Mouse (Mus musculus) heart, adult 2 months (tissue): ENCODE measurements at regions not wholly inside any gene's neighbourhood (a gene's known extent, or its start where the extent isn't known, plus 50 kb on each side); places are given as distances from the start of the nearest gene placed in this dataset.

Experiments used
- DNase-seq, 2 experiments: peaks; one replicate each; pipeline ENCODE4 v3.0.0; 2021
- H3K27ac ChIP-seq: fragments of 200-600 bp; 2 replicates; pipeline ENCODE4 v1.8.1; 2022
- H3K27me3 ChIP-seq: fragments of 200-500 bp; 2 replicates; pipeline ENCODE4 v1.6.1; 2012; ENCODE audit warnings: mild to moderate bottlenecking, low read length, inconsistent platforms, mixed read lengths; ENCODE audit not compliant: control insufficient read depth, insufficient read depth
- H3K36me3 ChIP-seq: fragments of 200-500 bp; 2 replicates; pipeline ENCODE4 v1.6.1; 2012; ENCODE audit warnings: low read length, inconsistent platforms; ENCODE audit not compliant: control insufficient read depth, insufficient read depth
- H3K4me1 ChIP-seq: fragments of 200-500 bp; 2 replicates; pipeline ENCODE4 v1.6.1; 2011; ENCODE audit warnings: low read length; ENCODE audit not compliant: control insufficient read depth, insufficient read depth
- H3K4me3 ChIP-seq: fragments of 200-600 bp; 2 replicates; pipeline ENCODE4 v1.8.1; 2022
- H3K79me2 ChIP-seq: fragments of 200-500 bp; replicated peaks from 2 replicates; pipeline ENCODE4 v1.6.1; 2012; ENCODE audit warnings: mild to moderate bottlenecking, inconsistent platforms, low read length, moderate library complexity, mixed read lengths; ENCODE audit not compliant: control insufficient read depth, insufficient read depth
- H3K9ac ChIP-seq: fragments of 200-500 bp; 2 replicates; pipeline ENCODE4 v1.6.1; 2012; ENCODE audit warnings: low read depth, mild to moderate bottlenecking, control low read depth, inconsistent platforms, low read length, mixed read lengths
- CTCF ChIP-seq: fragments of 200-600 bp; IDR thresholded peaks from 2 replicates; pipeline ENCODE4 v1.8.1; 2022; ENCODE audit warnings: antibody characterized with exemption, mild to moderate bottlenecking, moderate library complexity
- EP300 ChIP-seq: fragments of 200-500 bp; IDR thresholded peaks from 2 replicates; pipeline ENCODE4 v1.6.1; 2011; ENCODE audit warnings: low read depth, low read length, control low read depth; ENCODE audit not compliant: insufficient read depth
- POLR2A ChIP-seq: fragments of 200-500 bp; IDR thresholded peaks from 2 replicates; pipeline ENCODE4 v1.6.1; 2011; ENCODE audit warnings: mild to moderate bottlenecking, low read depth, low read length, control low read depth; ENCODE audit not compliant: insufficient read depth
- WGBS: fragments of 180-500 bp; shearing (Covaris S2); methylation state at CpG from one replicate; pipeline ENCODE4 v1.1.7; 2018; 5-methylcytosine and 5-hydroxymethylcytosine counted together
- intact Hi-C: fragments of 180-260 bp; cut with DNase I; formaldehyde crosslinking; loops from one replicate; pipeline ENCODE4 v1.15.1; 2025

DNA sequence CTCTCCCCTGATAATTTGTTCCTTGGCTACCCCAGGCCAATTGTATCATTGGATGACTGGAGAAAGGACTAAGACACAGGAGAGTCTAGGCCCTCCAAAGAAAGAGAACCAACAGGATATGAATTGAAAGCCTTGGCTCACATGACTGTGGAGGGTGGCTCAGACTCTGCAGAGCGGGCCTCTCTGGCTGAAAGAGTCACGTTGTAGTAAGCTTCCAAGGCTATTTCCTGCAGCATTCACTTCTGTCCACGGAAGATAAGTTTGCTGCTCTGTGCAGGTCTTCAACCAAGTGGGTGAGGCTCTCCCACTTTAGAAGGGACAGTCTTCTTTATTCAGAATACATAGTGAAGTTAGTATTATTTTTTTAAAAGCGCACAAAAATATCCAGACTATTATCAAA lies 332.1 kb upstream of the Nfe2l3 start:
- intact Hi-C loops = loop anchor here (5.0 kb wide), 2 partner anchors 63 to 123 kb away; no protein-coding TSS in a partner anchor
- H3K36me3 ChIP-seq = no peaks in the 10 kb centered on the region
- TF ChIP-seq CTCF (no peak), POLR2A (no peak), EP300 (no peak)

DNA sequence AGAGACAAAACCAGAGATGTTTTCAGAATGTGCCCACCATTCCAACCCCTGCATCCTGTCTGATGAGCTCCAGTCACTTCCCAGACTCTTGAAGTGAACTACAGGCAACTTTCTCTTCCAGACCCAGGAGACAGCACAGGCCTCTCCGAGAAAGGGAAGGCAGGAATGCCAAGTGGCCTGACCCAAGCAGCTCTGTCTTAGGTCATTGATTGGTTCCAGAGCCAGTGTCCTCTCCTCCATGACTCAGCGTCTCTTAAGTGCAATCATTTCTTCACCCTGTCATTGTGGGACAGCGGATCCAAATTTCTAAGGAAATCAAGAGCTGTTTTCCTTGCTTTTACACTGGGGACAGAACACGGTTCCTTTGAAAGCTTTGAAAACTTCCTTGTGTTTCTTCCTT lies 329.2 kb upstream of the Nfe2l3 start:
- Histone ChIP-seq H3K36me3 (no peaks in the 10 kb centered on the region), H3K4me3 (no peak overlapping the region), H3K27me3 (no peaks in the 10 kb centered on the region), H3K79me2 (no peaks in the 10 kb centered on the region), H3K9ac (no peak overlapping the region), H3K4me1 (peaks cover 6% of the 10 kb centered on the region), H3K27ac (no peak overlapping the region; the same call in 1 of the 2 replicates)
- no peak for TF ChIP-seq EP300
- TF ChIP-seq POLR2A = no peak
- TF ChIP-seq CTCF = no peak
- DNase-seq = peak in 1 of 2 experiments; percentile 28
- WGBS = 61% methylated on average over 4 of the region's 4 CpGs
- intact Hi-C loops = loop anchor here (5.0 kb wide), 2 partner anchors 66 to 126 kb away; no protein-coding TSS in a partner anchor

More for the DNA sequence above, 332.1 kb upstream of the Nfe2l3 start:
- Histone ChIP-seq H3K79me2 (no peaks in the 10 kb centered on the region), H3K27ac (no peak overlapping the region), H3K4me3 (no peak overlapping the region), H3K27me3 (no peaks in the 10 kb centered on the region), H3K4me1 (peaks cover 6% of the 10 kb centered on the region), H3K9ac (no peak overlapping the region)
- no peak for DNase-seq
- WGBS = 51% methylated on average over 4 of the region's 4 CpGs

DNA sequence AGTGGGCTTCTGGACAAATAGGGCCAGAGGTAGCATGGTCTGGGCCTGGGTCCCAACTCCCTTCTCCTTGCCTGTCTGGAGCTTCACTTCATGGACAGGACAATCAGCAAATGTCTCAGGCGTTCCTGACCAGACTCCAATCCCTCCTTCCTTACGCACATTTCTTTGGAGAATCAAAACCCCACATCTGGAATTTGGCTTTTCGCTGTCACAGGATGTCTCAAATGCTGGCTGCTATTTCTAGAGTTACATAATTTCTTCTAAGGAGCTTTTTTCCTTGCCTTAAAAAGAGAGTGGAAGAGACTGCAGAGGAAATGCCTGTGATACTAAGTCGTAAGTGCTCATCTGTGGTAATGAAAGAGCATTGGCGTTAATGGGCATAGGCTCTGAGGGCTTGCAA lies 328.1 kb upstream of the Nfe2l3 start:
- WGBS = 31% methylated on average over 5 of the region's 5 CpGs
- no peaks in the 10 kb centered on the region for H3K36me3 ChIP-seq
- H3K4me3 ChIP-seq = no peak overlapping the region
- DNase-seq = peak in 1 of 2 experiments; percentile 33
- intact Hi-C loops = loop anchor here (5.0 kb wide), 2 partner anchors 67 to 127 kb away; no protein-coding TSS in a partner anchor
- peaks cover 6% of the 10 kb centered on the region for H3K4me1 ChIP-seq
- no peak for TF ChIP-seq CTCF
- TF ChIP-seq EP300 = no peak
- no peak for TF ChIP-seq POLR2A
- peak overlapping the region; percentile 71 for H3K27ac ChIP-seq
- no peaks in the 10 kb centered on the region for H3K79me2 ChIP-seq
- no peaks in the 10 kb centered on the region for H3K27me3 ChIP-seq
- H3K9ac ChIP-seq = no peak overlapping the region

DNA sequence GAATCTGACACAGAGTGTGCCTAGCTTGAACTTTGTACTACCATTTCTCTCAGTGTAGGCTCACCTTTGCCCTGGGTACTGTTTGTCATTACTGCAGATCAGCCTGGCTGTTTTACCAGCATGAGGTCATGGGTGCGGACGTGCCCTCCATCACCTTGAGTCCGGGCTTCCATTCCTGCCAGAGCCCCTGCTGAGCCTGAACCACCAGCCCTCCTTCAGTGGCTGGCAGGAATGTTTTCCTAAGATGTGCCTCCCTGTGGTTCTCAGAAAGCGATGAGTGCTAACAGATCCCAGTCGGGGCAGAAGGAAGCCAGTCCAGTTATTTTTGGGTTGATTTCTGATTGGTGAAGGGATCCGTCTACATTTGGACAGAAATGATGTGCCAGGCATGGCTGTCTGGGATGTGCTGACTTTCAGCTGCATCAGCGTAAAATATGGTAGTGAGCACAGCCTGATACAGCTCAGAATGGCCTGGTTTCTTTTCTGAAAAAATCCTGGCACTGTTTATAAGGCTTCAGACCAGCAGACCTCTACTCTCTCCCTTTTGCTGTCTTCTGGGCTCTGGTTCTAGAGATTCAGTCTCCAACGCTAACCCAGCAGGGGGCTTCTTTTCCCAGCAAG lies 324.0 kb upstream of the Nfe2l3 start:
- no peak for DNase-seq
- Histone ChIP-seq H3K36me3 (no peaks in the 10 kb centered on the region), H3K27ac (no peak overlapping the region), H3K79me2 (no peaks in the 10 kb centered on the region), H3K27me3 (no peaks in the 10 kb centered on the region), H3K9ac (no peak overlapping the region), H3K4me3 (no peak overlapping the region), H3K4me1 (peaks cover 6% of the 10 kb centered on the region)
- WGBS = 47% methylated on average over 8 of the region's 8 CpGs
- TF ChIP-seq EP300 (no peak), CTCF (no peak), POLR2A (no peak)
- intact Hi-C loops = no loop called here

DNA sequence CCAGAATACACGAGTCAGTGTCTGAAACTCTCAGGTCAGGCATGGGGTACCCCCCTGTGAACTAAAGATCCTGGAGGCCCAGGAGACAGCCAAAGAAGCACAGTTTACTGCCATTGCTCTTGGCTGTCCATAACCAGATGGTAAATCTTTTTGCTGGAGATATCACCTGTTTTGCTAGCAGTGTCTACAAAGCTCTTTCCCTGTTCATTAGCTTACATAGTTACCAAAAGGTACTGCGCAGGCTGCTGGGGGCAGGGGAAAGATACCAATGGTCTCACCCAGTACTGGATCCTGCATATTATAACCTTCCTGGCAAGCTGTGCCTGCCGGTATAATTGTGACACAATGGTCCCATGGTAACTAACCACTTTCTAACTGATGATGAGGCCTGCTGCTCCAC lies 321.9 kb upstream of the Nfe2l3 start:
- Histone ChIP-seq H3K4me3 (no peak overlapping the region), H3K9ac (no peak overlapping the region), H3K27ac (no peak overlapping the region), H3K27me3 (no peaks in the 10 kb centered on the region), H3K36me3 (no peaks in the 10 kb centered on the region), H3K4me1 (no peaks in the 10 kb centered on the region), H3K79me2 (no peaks in the 10 kb centered on the region)
- DNase-seq = no peak
- TF ChIP-seq CTCF (no peak), POLR2A (no peak), EP300 (no peak)
- intact Hi-C loops = no loop called here
- 93% methylated on average over 3 of the region's 3 CpGs for WGBS

DNA sequence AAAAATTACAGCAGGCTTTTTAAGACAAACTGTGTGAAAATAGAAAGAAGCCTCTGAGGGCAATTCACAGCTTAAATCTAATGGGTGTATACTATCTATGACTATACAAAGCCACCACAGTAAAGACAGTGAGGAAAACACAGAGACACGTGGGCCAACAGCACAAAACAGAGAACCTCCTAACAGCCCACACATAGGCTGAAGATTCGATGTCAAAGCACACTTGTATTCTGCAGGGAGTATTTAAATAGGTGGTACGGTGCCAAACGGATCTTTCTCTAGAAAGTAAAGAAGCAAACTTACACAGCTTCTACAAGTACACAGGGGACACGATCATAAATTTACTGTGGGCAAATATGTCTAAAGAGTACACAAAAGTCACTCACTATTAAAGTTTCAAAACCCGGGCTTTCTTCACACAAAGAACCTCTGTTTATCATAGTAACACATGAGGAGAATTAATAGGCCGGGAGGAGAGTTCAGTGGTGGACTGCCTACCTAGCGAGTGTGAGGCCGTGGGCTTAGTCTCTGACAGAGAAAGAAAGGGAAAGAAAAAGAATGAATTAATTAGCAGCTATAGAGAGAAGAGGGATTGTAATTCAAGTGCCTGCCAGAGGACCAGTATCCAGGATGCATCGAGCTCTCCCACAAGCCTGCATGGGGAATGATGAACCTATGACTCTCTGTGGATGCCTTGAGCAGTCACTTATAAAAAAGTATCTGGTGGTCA lies 317.7 kb upstream of the Nfe2l3 start:
- no peak overlapping the region for H3K4me3 ChIP-seq
- no peaks in the 10 kb centered on the region for H3K79me2 ChIP-seq
- WGBS = 89% methylated on average over 10 of the region's 10 CpGs
- H3K4me1 ChIP-seq = no peaks in the 10 kb centered on the region; the same call in 1 of the 2 replicates
- H3K27me3 ChIP-seq = no peaks in the 10 kb centered on the region
- DNase-seq = no peak
- intact Hi-C loops = no loop called here
- no peak overlapping the region for H3K27ac ChIP-seq
- TF ChIP-seq CTCF (no peak), EP300 (no peak), POLR2A (no peak)
- no peak overlapping the region for H3K9ac ChIP-seq
- no peaks in the 10 kb centered on the region for H3K36me3 ChIP-seq
